Mouse (Mus musculus) myocyte (in vitro differentiated cells): ENCODE data around the gene Spic. TPM values are rescaled to one million over a fixed set of nuclear protein-coding genes. Genes with fewer than 3 reads are reported as not detected.

ENCODE experiments used
- H3K27me3 ChIP-seq: one replicate; pipeline ENCODE4 v1.6.1; 2011; ENCODE audit not compliant: control insufficient read depth, insufficient read depth, insufficient read length
- H3K36me3 ChIP-seq: one replicate; pipeline ENCODE4 v1.6.1; 2011; ENCODE audit not compliant: control insufficient read depth, insufficient read depth
- H3K4me2 ChIP-seq: one replicate; pipeline ENCODE4 v1.6.1; 2011; ENCODE audit warnings: low read depth, control low read depth
- H3K4me3 ChIP-seq: one replicate; pipeline ENCODE4 v1.5.1; 2011; ENCODE audit warnings: mild to moderate bottlenecking, control low read depth, moderate library complexity
- H3K79me2 ChIP-seq: one replicate; pipeline ENCODE4 v1.6.1; 2011; ENCODE audit not compliant: control insufficient read depth, insufficient read depth
- H3ac ChIP-seq: one replicate; pipeline ENCODE4 v1.6.1; 2011; ENCODE audit not compliant: control insufficient read depth, insufficient read length
- CEBPB ChIP-seq: IDR thresholded peaks from 2 replicates; pipeline ENCODE4 v1.6.1; 2011; ENCODE audit warnings: mild to moderate bottlenecking, moderate library complexity; ENCODE audit not compliant: poor library complexity, insufficient read depth, severe bottlenecking
- E2F4 ChIP-seq: IDR thresholded peaks from one replicate; pipeline ENCODE4 v1.6.1; 2011; ENCODE audit warnings: mild to moderate bottlenecking, control low read depth, moderate library complexity; ENCODE audit not compliant: insufficient read depth
- MAX ChIP-seq: IDR thresholded peaks from one replicate; pipeline ENCODE4 v1.6.1; 2011; ENCODE audit warnings: low read depth, mild to moderate bottlenecking, control low read depth
- MYOD1 ChIP-seq, 3 experiments: IDR thresholded peaks; one replicate each; pipeline ENCODE4 v1.6.1; 2011; ENCODE audit warnings: control low read depth in 2 of 3, low read depth in 2 of 3, mild to moderate bottlenecking in 2 of 3, moderate library complexity in 1 of 3; ENCODE audit not compliant: insufficient read length in 2 of 3, control insufficient read depth in 1 of 3
- MYOG ChIP-seq, 3 experiments: IDR thresholded peaks; one replicate each; pipeline ENCODE4 v1.6.1; 2011; ENCODE audit warnings: control low read depth in 2 of 3, low read depth in 2 of 3, mild to moderate bottlenecking in 2 of 3; ENCODE audit not compliant: insufficient read length in 2 of 3, control insufficient read depth in 1 of 3, insufficient read depth in 1 of 3
- POLR2A ChIP-seq: IDR thresholded peaks from one replicate; pipeline ENCODE4 v1.6.1; 2011; ENCODE audit warnings: low read depth, mild to moderate bottlenecking, control low read depth, moderate library complexity; ENCODE audit not compliant: insufficient read length
- POLR2AphosphoS2 ChIP-seq: IDR thresholded peaks from one replicate; pipeline ENCODE4 v1.6.1; 2011; ENCODE audit warnings: low read depth, control low read depth; ENCODE audit not compliant: insufficient read length
- REST ChIP-seq: IDR thresholded peaks from one replicate; pipeline ENCODE4 v1.6.1; 2011; ENCODE audit warnings: mild to moderate bottlenecking, control low read depth, moderate library complexity; ENCODE audit not compliant: insufficient read depth, insufficient read length
- SRF ChIP-seq: IDR thresholded peaks from one replicate; pipeline ENCODE4 v1.6.1; 2011; ENCODE audit warnings: low read depth; ENCODE audit not compliant: control insufficient read depth, insufficient read length
- TCF12 ChIP-seq: IDR thresholded peaks from one replicate; pipeline ENCODE4 v1.6.1; 2011; ENCODE audit warnings: mild to moderate bottlenecking, control low read depth; ENCODE audit not compliant: poor library complexity, insufficient read depth, severe bottlenecking
- TCF3 ChIP-seq: IDR thresholded peaks from one replicate; pipeline ENCODE4 v1.6.1; 2011; ENCODE audit warnings: low read depth, control low read depth; ENCODE audit not compliant: insufficient read length
- USF1 ChIP-seq: IDR thresholded peaks from one replicate; pipeline ENCODE4 v1.6.1; 2011; ENCODE audit warnings: low read depth, mild to moderate bottlenecking, control low read depth, moderate library complexity
- polyA plus RNA-seq: library from polyadenylated mRNA; unstranded; fragments of >200 nt; fragmentation: generic; extraction: Trizol; gene quantifications from one replicate; pipeline ENCODE4 v1.2.1, GENCODE M21; 2012; ENCODE audit warnings: missing spikeins

Gene Spic
- polyA plus RNA-seq, 1 experiment: not detected

- Histone ChIP-seq H3K4me2 (no peak overlapping the region), H3K36me3 (no peaks in the 10 kb centered on the region), H3ac (no peak overlapping the region), H3K27me3 (no peaks in the 10 kb centered on the region), H3K79me2 (peaks cover 8% of the 10 kb centered on the region), H3K4me3 (no peak overlapping the region)
- TF ChIP-seq POLR2AphosphoS2 (no peak), CEBPB (no peak), TCF12 (no peak), SRF (no peak), MAX (no peak), E2F4 (no peak), TCF3 (no peak), MYOD1 (IDR thresholded peaks at IDR 0.05; ENCODE audit: control insufficient read depth in 1 of 3, insufficient read length in 2 of 3, low read depth in 2 of 3) (no peak), POLR2A (no peak), USF1 (no peak), MYOG (IDR thresholded peaks at IDR 0.05; ENCODE audit: control insufficient read depth in 1 of 3, insufficient read depth in 1 of 3, insufficient read length in 2 of 3, low read depth in 2 of 3) (no peak), REST (no peak)
Measured at GRCm38 (mm10) chr10:88727128-88727527, 42.3 kb upstream of the Spic start.

DNA sequence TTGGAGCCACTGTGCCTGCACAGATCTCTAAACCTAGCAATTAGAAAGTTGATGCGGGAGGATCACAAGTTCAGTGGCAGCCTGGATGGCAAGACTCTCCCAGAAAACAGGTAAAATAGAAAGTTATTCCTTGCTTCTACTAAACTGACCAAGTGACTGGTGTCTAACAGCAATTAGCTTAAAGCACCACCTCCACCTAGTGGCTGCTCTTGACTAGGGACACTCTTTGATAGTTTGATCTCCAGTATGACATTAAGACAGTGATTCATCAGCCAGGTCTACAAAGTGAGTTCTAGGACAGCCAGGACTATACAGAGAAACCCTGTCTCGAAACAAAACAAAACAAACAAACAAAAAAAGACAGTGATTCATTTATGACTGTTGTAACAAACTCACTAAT, 40.5 kb upstream of the Spic start:
- no peaks in the 10 kb centered on the region for H3K36me3 ChIP-seq
- no peak overlapping the region for H3K4me3 ChIP-seq
- TF ChIP-seq MYOD1 (IDR thresholded peaks at IDR 0.05; ENCODE audit: control insufficient read depth in 1 of 3, insufficient read length in 2 of 3, low read depth in 2 of 3) (no peak), MAX (no peak), POLR2A (no peak), TCF12 (no peak), USF1 (no peak), CEBPB (no peak), SRF (no peak)

GRCm38 (mm10) chr10:88719618-88720017, 34.8 kb upstream of the Spic start:
- no peak for TF ChIP-seq POLR2A
- no peak for TF ChIP-seq POLR2AphosphoS2
- TF ChIP-seq MYOG (IDR thresholded peaks at IDR 0.05; ENCODE audit: control insufficient read depth in 1 of 3, insufficient read depth in 1 of 3, insufficient read length in 2 of 3, low read depth in 2 of 3): no peak
- no peak for TF ChIP-seq USF1
- no peak for TF ChIP-seq MAX
- no peak for TF ChIP-seq MYOD1 (IDR thresholded peaks at IDR 0.05; ENCODE audit: control insufficient read depth in 1 of 3, insufficient read length in 2 of 3, low read depth in 2 of 3)
- TF ChIP-seq REST: no peak
- no peak for TF ChIP-seq TCF3
- TF ChIP-seq CEBPB: no peak
- no peak for TF ChIP-seq SRF
- no peak for TF ChIP-seq E2F4
- no peak for TF ChIP-seq TCF12
- Histone ChIP-seq H3K36me3 (no peaks in the 10 kb centered on the region), H3K79me2 (no peaks in the 10 kb centered on the region), H3K4me2 (no peak overlapping the region), H3K4me3 (no peak overlapping the region), H3ac (no peak overlapping the region), H3K27me3 (no peaks in the 10 kb centered on the region)

More for the DNA sequence above, 40.5 kb upstream of the Spic start:
- Histone ChIP-seq H3K79me2 (no peaks in the 10 kb centered on the region), H3ac (no peak overlapping the region), H3K4me2 (no peak overlapping the region), H3K27me3 (no peaks in the 10 kb centered on the region)

DNA sequence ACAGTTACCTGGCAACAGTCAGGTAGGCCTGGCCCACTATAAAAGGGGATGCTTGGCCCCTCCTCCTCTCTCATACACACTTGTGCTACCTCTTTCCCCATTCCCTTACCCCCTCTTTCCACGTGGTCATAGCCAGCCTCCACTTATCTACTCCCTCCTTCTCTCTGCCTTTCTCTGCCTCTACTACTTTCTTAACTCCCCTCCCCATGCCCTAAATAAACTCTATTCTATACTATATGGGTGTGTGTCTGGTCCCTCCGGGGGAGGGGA, 32.9 kb upstream of the Spic start:
- TF ChIP-seq MYOD1 (IDR thresholded peaks at IDR 0.05; ENCODE audit: control insufficient read depth in 1 of 3, insufficient read length in 2 of 3, low read depth in 2 of 3) (no peak), POLR2A (no peak), E2F4 (no peak), TCF12 (no peak), CEBPB (no peak), REST (no peak), MAX (no peak), SRF (no peak), POLR2AphosphoS2 (no peak), USF1 (no peak), TCF3 (no peak), MYOG (IDR thresholded peaks at IDR 0.05; ENCODE audit: control insufficient read depth in 1 of 3, insufficient read depth in 1 of 3, insufficient read length in 2 of 3, low read depth in 2 of 3) (no peak)
- H3K4me3 ChIP-seq: no peak overlapping the region
- no peak overlapping the region for H3K4me2 ChIP-seq
- no peaks in the 10 kb centered on the region for H3K36me3 ChIP-seq
- H3K79me2 ChIP-seq: no peaks in the 10 kb centered on the region
- H3ac ChIP-seq: no peak overlapping the region
- H3K27me3 ChIP-seq: no peaks in the 10 kb centered on the region

- no peaks in the 10 kb centered on the region for H3K27me3 ChIP-seq
- no peak overlapping the region for H3ac ChIP-seq
- no peak overlapping the region for H3K4me2 ChIP-seq
- no peaks in the 10 kb centered on the region for H3K79me2 ChIP-seq
- no peak overlapping the region for H3K4me3 ChIP-seq
- no peaks in the 10 kb centered on the region for H3K36me3 ChIP-seq
- no peak for TF ChIP-seq POLR2A
- no peak for TF ChIP-seq POLR2AphosphoS2
Measured at GRCm38 (mm10) chr10:88716986-88717755, 32.4 kb upstream of the Spic start.
